Mouse (Mus musculus): ENCODE results near the gene Fuca2. TPM values are rescaled to one million over a fixed set of nuclear protein-coding genes. Genes with fewer than 3 reads are reported as not detected.
"Not testable (repeated sequence)": the region's sequence is repeated elsewhere in the genome, so short reads cannot be mapped to it uniquely, and the experiment has no call there.

The Fuca2 gene
- 21.4 and 22.7 TPM in 2 replicates for polyA plus RNA-seq (2012; rRNA removed)

DNA sequence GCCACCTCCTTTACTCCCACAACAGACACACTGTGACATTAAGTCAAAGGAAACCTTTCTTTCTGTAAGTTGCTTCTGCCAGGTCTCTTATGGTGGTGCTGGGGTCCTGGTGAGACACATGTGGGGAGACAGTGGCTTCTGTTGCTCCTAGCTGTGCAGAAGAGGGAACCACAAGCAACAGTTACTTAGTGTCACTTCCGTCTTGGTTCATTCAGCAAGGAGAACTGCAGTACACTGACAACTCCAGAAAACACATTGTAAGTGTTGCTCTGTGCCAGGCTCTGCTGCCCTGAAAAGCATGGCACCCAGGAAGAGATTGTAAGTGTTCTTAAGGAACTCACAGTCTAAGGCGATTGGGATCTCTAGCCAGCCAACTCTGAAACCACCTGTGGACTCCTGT lies at the start of gene Fuca2:
Gene Fuca2 (plus strand): TSS at position 210 of the 400 bp plus-strand sequence.
- TF ChIP-seq CTCF (IDR thresholded peaks at IDR 0.05; ENCODE audit: insufficient read depth, low read length), result no peak
- no peak for TF ChIP-seq POLR2A (IDR thresholded peaks at IDR 0.05; ENCODE audit: borderline replicate concordance, extremely low read depth, low read depth, low read length)
- no peak for DNase-seq
- 77% methylated on average over 2 of the region's 2 CpGs for WGBS

DNA sequence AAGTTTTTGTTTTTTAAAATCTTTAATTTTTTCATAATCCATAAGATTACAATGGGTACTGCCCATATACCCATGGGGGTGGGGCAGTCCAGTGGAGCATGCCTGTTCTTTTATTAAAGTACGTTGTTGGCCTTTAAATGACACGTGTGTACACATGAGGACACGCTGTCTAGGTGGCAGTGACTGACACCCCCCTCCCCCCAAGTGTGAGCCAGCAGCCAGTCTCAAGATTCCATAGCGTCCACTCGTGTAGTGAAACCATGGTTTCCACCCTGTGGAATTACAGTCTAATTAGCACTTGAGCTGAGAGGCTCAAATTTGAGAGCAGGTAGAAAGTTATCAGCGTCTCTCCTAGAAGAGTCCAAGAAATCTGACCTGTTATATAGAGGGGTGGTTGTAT lies 47.7 kb upstream of the Fuca2 start:
- Histone ChIP-seq H3K4me1 (ENCODE audit: control insufficient read depth, insufficient read depth, low read length) (no peaks in the 10 kb centered on the region), H3K4me3 (replicated peaks; ENCODE audit: extremely low read depth, low read depth, low read length) (no peak overlapping the region)
- TF ChIP-seq CTCF (IDR thresholded peaks at IDR 0.05; ENCODE audit: insufficient read depth, low read length), result no peak
- no peak for TF ChIP-seq POLR2A (IDR thresholded peaks at IDR 0.05; ENCODE audit: borderline replicate concordance, extremely low read depth, low read depth, low read length)
- no peak for DNase-seq
- WGBS, result 67% methylated on average over 6 of the region's 6 CpGs

More for the DNA sequence above, at the start of gene Fuca2:
- Histone ChIP-seq H3K4me1 (ENCODE audit: control insufficient read depth, insufficient read depth, low read length) (peaks cover 4% of the 10 kb centered on the region; the same call in 1 of the 2 replicates), H3K4me3 (replicated peaks; ENCODE audit: extremely low read depth, low read depth, low read length) (no peak within 1 kb of the TSS)

- no peak overlapping the region for H3K4me3 ChIP-seq (replicated peaks; ENCODE audit: extremely low read depth, low read depth, low read length)
- 46% methylated on average over 13 of the region's 13 CpGs for WGBS
- DNase-seq, result no peak
- TF ChIP-seq CTCF (IDR thresholded peaks at IDR 0.05; ENCODE audit: insufficient read depth, low read length), result no peak
- TF ChIP-seq POLR2A (IDR thresholded peaks at IDR 0.05; ENCODE audit: borderline replicate concordance, extremely low read depth, low read depth, low read length), result no peak
- H3K4me1 ChIP-seq (ENCODE audit: control insufficient read depth, insufficient read depth, low read length), result no peaks in the 10 kb centered on the region
Measured at GRCm38 (mm10) chr10:13453200-13453990, 45.9 kb upstream of the Fuca2 start.

GRCm38 (mm10) chr10:13464295-13464694 lies 35.0 kb upstream of the Fuca2 start:
- not testable (repeated sequence) for H3K4me1 ChIP-seq (ENCODE audit: control insufficient read depth, insufficient read depth, low read length); DNase-seq; H3K4me3 ChIP-seq (replicated peaks; ENCODE audit: extremely low read depth, low read depth, low read length)
- WGBS, result 82% methylated on average over 3 of the region's 3 CpGs

- 58% methylated on average over 5 of the region's 5 CpGs for WGBS
- Histone ChIP-seq H3K4me1 (ENCODE audit: control insufficient read depth, insufficient read depth, low read length) (no peaks in the 10 kb centered on the region), H3K4me3 (replicated peaks; ENCODE audit: extremely low read depth, low read depth, low read length) (no peak overlapping the region)
- no peak for DNase-seq
- TF ChIP-seq POLR2A (IDR thresholded peaks at IDR 0.05; ENCODE audit: borderline replicate concordance, extremely low read depth, low read depth, low read length) (no peak), CTCF (IDR thresholded peaks at IDR 0.05; ENCODE audit: insufficient read depth, low read length) (no peak)
Measured at GRCm38 (mm10) chr10:13466925-13467324, 32.4 kb upstream of the Fuca2 start.

DNA sequence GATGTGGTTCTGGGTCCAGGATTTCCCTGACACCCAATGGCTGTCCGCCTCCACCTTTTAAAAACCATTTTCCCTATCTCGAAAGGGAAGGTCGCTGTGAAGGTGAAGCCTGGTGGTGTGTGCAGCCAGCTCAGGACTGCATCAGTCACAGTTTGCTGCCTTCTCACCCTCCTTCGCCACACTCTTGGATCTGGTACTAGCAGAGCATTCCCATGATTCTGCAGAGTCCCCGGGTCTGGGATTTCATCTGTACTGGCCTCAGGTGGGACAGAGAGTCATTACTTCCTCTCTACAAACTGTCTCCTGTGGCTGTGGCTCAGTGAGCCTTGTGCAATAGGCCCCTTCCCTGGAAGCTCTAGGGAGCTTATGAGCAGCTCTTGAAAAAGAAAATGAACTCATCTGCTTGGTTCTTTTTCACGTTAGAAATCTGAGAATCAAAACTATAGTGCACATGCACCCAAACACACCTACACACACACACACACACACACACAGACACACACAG lies 31.3 kb upstream of the Fuca2 start:
- H3K4me1 ChIP-seq (ENCODE audit: control insufficient read depth, insufficient read depth, low read length); H3K4me3 ChIP-seq (replicated peaks; ENCODE audit: extremely low read depth, low read depth, low read length); DNase-seq: not testable (repeated sequence)
- WGBS, result 69% methylated on average over 6 of the region's 6 CpGs

GRCm38 (mm10) chr10:13470236-13470635 lies 29.1 kb upstream of the Fuca2 start:
- H3K4me1 ChIP-seq (ENCODE audit: control insufficient read depth, insufficient read depth, low read length), result no peaks in the 10 kb centered on the region
- no peak for DNase-seq
- H3K4me3 ChIP-seq (replicated peaks; ENCODE audit: extremely low read depth, low read depth, low read length), result no peak overlapping the region
- no peak for TF ChIP-seq CTCF (IDR thresholded peaks at IDR 0.05; ENCODE audit: insufficient read depth, low read length)
- TF ChIP-seq POLR2A (IDR thresholded peaks at IDR 0.05; ENCODE audit: borderline replicate concordance, extremely low read depth, low read depth, low read length), result no peak
- 69% methylated on average over 3 of the region's 3 CpGs for WGBS

DNA sequence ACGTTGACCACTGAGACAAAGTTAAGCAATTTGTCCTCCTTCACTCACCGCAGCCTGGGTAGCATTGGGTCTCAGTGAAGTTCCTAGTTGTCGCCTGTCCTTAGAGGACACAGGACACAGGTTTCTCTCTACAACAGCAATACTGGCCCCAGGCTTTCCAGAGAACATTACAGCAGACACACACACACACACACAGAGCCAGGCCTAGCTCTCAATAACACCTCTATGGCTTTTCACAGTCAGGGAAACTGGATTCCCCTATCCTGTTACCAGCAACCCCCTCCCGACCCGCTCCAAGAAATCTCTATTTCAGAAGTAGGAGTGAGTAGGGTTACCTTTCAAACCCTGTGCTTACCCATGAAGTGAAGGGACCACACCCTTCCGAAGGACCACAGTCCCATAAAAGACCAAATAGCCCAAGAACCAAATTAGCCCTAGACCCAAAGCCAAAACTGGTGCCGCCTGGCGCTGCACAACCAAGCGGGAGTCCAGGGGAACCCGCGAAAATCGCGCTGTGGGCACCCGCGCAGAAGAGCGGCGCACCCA lies 26.0 kb upstream of the Fuca2 start:
- 21% methylated on average over 17 of the region's 17 CpGs for WGBS
- TF ChIP-seq POLR2A (IDR thresholded peaks at IDR 0.05; ENCODE audit: borderline replicate concordance, extremely low read depth, low read depth, low read length), result no peak
- TF ChIP-seq CTCF (IDR thresholded peaks at IDR 0.05; ENCODE audit: insufficient read depth, low read length), result no peak
- Histone ChIP-seq H3K4me3 (replicated peaks; ENCODE audit: extremely low read depth, low read depth, low read length) (peak overlapping the region; percentile 38), H3K4me1 (ENCODE audit: control insufficient read depth, insufficient read depth, low read length) (no peaks in the 10 kb centered on the region)
- no peak for DNase-seq

- WGBS, result 1% methylated on average over 70 of the region's 71 CpGs
- DNase-seq, result peak; percentile 48
- TF ChIP-seq POLR2A (IDR thresholded peaks at IDR 0.05; ENCODE audit: borderline replicate concordance, extremely low read depth, low read depth, low read length), result no peak
- no peak for TF ChIP-seq CTCF (IDR thresholded peaks at IDR 0.05; ENCODE audit: insufficient read depth, low read length)
- Histone ChIP-seq H3K4me1 (ENCODE audit: control insufficient read depth, insufficient read depth, low read length) (no peaks in the 10 kb centered on the region), H3K4me3 (replicated peaks; ENCODE audit: extremely low read depth, low read depth, low read length) (peak within 1 kb of the TSS; percentile 38)
Measured at GRCm38 (mm10) chr10:13473833-13474567, 25.3 kb upstream of the Fuca2 start, which contains the start of gene Phactr2. Gene Phactr2, minus strand, starts transcription at chr10:13474412.
